Mouse (Mus musculus) kidney, embryonic 14.5 days (tissue): ENCODE results near the gene Bspry. TPM values are rescaled to one million over a fixed set of nuclear protein-coding genes. Genes with fewer than 3 reads are reported as not detected.
A peak's percentile ranks its signal among the peaks of the same experiment; 100 is the strongest.

Experiments
- ATAC-seq: fragments of 200-750 bp; cut with Nextera tagmentation; 2 replicates; pipeline ENCODE4 v1.8.0; 2017; ENCODE audit warnings: moderate number of reproducible peaks, mild to moderate bottlenecking, moderate TSS enrichment, moderate library complexity; ENCODE audit not compliant: low FRiP score, low TSS enrichment
- H3K27ac ChIP-seq: fragments of 300-500 bp; sonication (generic); 2 replicates; pipeline ENCODE4 v1.5.1; 2014; ENCODE audit warnings: low read depth, mild to moderate bottlenecking, low read length, moderate library complexity, mixed read lengths
- H3K27me3 ChIP-seq: fragments of 300-500 bp; sonication (generic); 2 replicates; pipeline ENCODE4 v1.6.1; 2014; ENCODE audit warnings: mild to moderate bottlenecking, low read length; ENCODE audit not compliant: control insufficient read depth, insufficient read depth
- H3K36me3 ChIP-seq: fragments of 300-500 bp; sonication (generic); 2 replicates; pipeline ENCODE4 v1.6.1; 2014; ENCODE audit warnings: low read length, mixed read lengths; ENCODE audit not compliant: control insufficient read depth, insufficient read depth
- H3K4me1 ChIP-seq: fragments of 300-500 bp; sonication (generic); 2 replicates; pipeline ENCODE4 v1.6.1; 2014; ENCODE audit warnings: low read length, mixed read lengths; ENCODE audit not compliant: control insufficient read depth, insufficient read depth
- H3K4me2 ChIP-seq: fragments of 300-500 bp; sonication (generic); replicated peaks from 2 replicates; pipeline ENCODE4 v1.6.1; 2014; ENCODE audit warnings: low read depth, mild to moderate bottlenecking, low read length
- H3K4me3 ChIP-seq: fragments of 300-500 bp; sonication (generic); 2 replicates; pipeline ENCODE4 v1.5.1; 2014; ENCODE audit warnings: mild to moderate bottlenecking, low read length
- H3K9ac ChIP-seq: fragments of 300-500 bp; sonication (generic); 2 replicates; pipeline ENCODE4 v1.6.1; 2014; ENCODE audit warnings: low read depth, mild to moderate bottlenecking, low read length, moderate library complexity
- H3K9me3 ChIP-seq: fragments of 300-500 bp; sonication (generic); 2 replicates; pipeline ENCODE4 v1.6.1; 2016; ENCODE audit warnings: low read length; ENCODE audit not compliant: control insufficient read depth
- WGBS: fragments of 180-500 bp; shearing (Covaris S2); extraction: QIAGEN DNeasy Blood & Tissue Kit; methylation state at CpG from one replicate; pipeline ENCODE4 v1.1.7; 2014; 5-methylcytosine and 5-hydroxymethylcytosine counted together
- polyA plus RNA-seq: library from polyadenylated mRNA; unstranded; fragments of >200 nt; fragmentation: Nextera tagmentation; extraction: Ambion mirVana; gene quantifications from 2 replicates; pipeline ENCODE4 v1.2.1, GENCODE M21; 2014

Bspry gene
- polyA plus RNA-seq, 1 experiment from 2014 or later = 25.8 TPM

DNA sequence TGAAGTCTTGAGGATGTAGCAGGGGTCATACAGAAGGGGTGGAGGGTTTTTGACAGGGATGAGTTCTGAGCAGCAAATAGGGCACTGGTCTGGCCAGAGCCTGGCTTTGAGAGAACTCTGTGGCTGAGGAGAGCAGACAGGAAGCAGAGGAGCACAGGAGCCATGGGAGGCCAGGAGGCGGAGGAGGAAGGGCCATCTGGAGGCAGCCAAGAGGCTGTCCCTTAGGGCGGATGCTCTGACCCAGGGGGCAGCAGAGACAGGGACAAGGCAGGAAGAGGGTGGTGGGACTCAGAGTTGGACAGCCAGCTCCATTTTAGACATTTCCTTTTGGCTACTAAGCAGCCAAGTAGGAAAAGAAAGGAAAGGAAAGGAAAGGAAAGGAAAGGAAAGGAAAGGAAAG is 36.2 kb downstream of the Bspry start:
- 33% methylated on average over 2 of the region's 2 CpGs for WGBS
- Histone ChIP-seq H3K4me3 (no peak overlapping the region), H3K27ac (peak overlapping the region; percentile 53; the same call in 1 of the 2 replicates), H3K36me3 (peaks cover 31% of the 10 kb centered on the region), H3K9ac (no peak overlapping the region), H3K9me3 (no peaks in the 10 kb centered on the region), H3K4me2 (no peak overlapping the region), H3K4me1 (peaks cover 38% of the 10 kb centered on the region), H3K27me3 (no peaks in the 10 kb centered on the region)
- ATAC-seq = no peak

DNA sequence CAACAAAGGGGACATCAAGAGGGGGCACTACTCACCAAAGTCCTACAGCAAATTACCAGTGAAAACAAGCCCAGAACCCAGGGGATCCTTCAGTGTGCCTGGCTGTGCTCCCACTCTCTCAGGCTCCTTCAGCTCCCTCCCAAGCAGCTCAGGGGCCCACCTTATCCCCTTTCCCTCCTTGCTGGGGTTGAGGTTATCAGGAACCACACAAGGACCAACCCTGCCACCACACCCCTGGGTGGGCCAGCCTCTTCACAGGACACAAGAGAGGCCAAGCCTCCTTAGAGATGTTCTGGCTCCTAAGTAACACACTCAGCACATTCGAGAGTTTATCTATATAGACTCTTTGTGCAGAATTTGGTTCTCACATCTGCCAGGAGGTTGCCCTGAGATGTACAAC is 36.7 kb downstream of the Bspry start:
- Histone ChIP-seq H3K4me3 (no peak overlapping the region), H3K36me3 (peaks cover 26% of the 10 kb centered on the region), H3K27me3 (no peaks in the 10 kb centered on the region), H3K4me1 (peaks cover 38% of the 10 kb centered on the region), H3K9ac (no peak overlapping the region), H3K27ac (peak overlapping the region; percentile 53), H3K9me3 (no peaks in the 10 kb centered on the region), H3K4me2 (no peak overlapping the region)
- WGBS = 73% methylated on average over 1 of the region's 1 CpGs
- no peak for ATAC-seq

GRCm38 (mm10) chr4:62517046-62517445 is 37.2 kb downstream of the Bspry start:
- no peak overlapping the region for H3K4me2 ChIP-seq
- H3K9ac ChIP-seq = 0 out of 2 replicates have a peak overlapping the region, but pooled peaks have one; percentile 12
- 91% methylated on average over 8 of the region's 8 CpGs for WGBS
- H3K27me3 ChIP-seq = no peaks in the 10 kb centered on the region
- H3K4me3 ChIP-seq = no peak overlapping the region
- H3K9me3 ChIP-seq = no peaks in the 10 kb centered on the region
- H3K27ac ChIP-seq = no peak overlapping the region; the same call in 1 of the 2 replicates
- no peak for ATAC-seq
- peaks cover 38% of the 10 kb centered on the region for H3K4me1 ChIP-seq
- H3K36me3 ChIP-seq = peaks cover 21% of the 10 kb centered on the region

DNA sequence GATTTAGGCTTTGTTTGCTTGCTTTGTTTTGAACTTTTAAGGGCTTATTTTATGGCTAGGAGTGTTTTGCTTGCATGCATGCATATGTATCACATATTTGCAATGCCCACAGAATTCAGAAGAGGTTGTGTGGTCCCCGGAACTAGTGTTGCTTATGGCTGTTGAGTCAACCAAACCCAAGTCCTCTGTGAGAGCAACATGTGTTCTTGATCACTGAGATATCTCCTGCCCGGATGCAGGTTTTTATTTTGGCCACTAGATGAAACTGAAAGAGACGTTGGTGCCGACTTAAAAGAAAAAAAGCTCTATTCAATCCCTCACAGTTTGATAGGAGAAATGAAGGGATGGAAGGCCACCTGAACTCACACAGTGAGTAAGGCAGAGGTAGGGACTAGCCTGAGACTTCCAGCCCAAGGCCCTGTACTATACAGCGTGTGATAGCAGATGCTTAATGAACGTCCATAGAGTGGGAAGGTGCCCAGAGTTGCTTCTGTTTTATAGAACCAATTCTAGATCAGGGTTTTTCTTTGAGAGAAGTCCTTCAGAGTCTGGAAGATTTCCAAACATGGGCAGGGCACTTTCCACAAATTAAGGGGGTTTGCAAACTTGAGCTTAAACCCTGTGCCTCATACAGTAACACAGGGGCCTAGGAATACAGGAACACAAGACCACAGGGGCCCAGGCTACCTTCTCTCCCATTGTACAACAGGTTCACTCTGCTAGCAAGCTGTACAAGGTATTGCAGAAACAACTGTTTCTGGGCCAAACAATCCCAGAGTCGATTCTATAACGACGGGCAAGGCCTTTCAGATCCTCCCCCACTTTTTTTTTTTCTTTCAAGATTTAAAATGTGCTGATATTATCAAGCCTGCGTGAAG is 37.9 kb downstream of the Bspry start:
- no peak for ATAC-seq
- Histone ChIP-seq H3K4me1 (peaks cover 38% of the 10 kb centered on the region), H3K4me2 (peak overlapping the region; percentile 58; the same call in 1 of the 2 replicates), H3K27ac (no peak overlapping the region; the same call in 1 of the 2 replicates), H3K4me3 (peak overlapping the region; percentile 80; the same call in 1 of the 2 replicates), H3K9me3 (no peaks in the 10 kb centered on the region), H3K36me3 (peaks cover 20% of the 10 kb centered on the region), H3K9ac (peak overlapping the region; percentile 83), H3K27me3 (no peaks in the 10 kb centered on the region)
- 63% methylated on average over 10 of the region's 10 CpGs for WGBS

DNA sequence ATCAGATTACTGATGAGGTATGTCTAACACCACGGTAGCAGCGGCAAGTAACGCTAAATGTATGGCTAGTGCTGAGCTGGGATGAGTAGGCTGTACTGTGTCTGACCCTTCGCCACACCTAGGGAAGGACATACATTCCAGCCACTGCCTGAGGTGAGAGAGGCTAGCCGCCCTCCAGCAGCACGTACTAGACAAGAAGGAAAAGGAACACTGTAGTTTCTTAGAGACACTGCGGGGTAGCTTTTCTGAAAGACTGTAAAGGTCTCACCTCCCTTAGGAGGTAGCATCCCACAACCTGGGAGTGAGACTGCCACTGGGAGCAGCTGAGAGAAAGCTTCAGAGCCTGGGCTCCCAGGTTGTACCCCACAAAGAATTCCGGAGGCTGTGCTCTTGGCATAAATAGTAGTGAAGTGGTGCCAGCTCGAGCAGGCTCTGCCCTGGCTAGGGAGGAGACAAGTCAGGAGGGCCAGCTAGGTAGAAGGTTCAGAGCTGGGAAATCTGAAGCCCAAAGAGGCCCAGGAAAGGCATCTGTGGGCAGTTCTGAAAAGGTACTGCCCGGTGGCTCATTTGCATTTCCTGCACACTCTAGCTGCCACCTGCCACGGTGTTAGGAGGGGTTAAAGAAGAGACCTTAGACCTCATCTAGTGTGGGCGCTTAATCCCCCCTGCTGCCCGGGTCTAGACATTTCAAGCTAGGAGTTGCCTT is 38.7 kb downstream of the Bspry start:
- H3K36me3 ChIP-seq = peaks cover 20% of the 10 kb centered on the region; the same call in 1 of the 2 replicates
- H3K9ac ChIP-seq = peak overlapping the region; percentile 83
- peaks cover 38% of the 10 kb centered on the region for H3K4me1 ChIP-seq
- no peaks in the 10 kb centered on the region for H3K27me3 ChIP-seq
- H3K4me3 ChIP-seq = peak overlapping the region; percentile 80
- H3K27ac ChIP-seq = peak overlapping the region; percentile 85
- WGBS = 34% methylated on average over 13 of the region's 13 CpGs
- peak overlapping the region; percentile 58 for H3K4me2 ChIP-seq
- ATAC-seq = 0 out of 2 replicates have a peak, but pooled peaks have one; percentile 7
- no peaks in the 10 kb centered on the region for H3K9me3 ChIP-seq

DNA sequence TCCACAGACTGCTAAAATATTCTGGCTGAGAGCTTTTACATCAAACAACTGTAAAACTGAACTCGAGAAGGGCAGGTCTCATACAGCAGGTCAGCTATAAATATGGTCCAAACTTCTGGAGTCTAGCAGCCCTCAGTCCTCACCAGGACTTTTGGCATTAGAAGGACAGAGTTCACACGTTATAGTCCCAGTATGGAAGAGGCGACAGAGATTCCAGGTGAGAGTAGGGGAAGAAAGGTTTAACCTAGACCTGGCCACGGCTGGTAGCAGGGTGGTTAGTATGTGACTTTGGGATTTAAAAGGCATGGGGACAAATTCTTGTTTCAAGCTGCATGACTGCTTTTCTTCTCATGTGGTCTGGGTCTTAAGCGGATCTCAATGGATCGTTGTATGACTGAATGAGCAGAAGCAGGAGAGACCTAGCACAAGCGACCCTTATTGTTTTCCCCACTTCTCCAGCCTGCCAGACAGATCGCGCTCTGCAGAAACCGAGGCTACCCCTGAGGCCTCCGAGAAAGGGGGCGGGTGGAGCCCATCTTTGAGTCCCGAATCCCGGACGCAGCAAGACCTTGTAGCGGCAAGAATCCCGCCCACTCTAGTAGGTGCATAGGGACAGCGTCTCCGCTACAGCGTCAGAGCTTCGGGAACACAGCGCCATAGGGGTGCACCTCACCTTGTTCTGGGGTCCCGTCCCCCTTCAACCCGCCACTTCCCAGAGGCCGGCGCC is 39.4 kb downstream of the Bspry start:
- ATAC-seq = peak; percentile 68
- H3K9me3 ChIP-seq = no peaks in the 10 kb centered on the region
- peaks cover 15% of the 10 kb centered on the region; the same call in 1 of the 2 replicates for H3K36me3 ChIP-seq
- peaks cover 35% of the 10 kb centered on the region for H3K4me1 ChIP-seq
- H3K27ac ChIP-seq = peak overlapping the region; percentile 85
- H3K4me3 ChIP-seq = peak overlapping the region; percentile 80
- H3K27me3 ChIP-seq = no peaks in the 10 kb centered on the region
- H3K9ac ChIP-seq = peak overlapping the region; percentile 83
- 2% methylated on average over 26 of the region's 26 CpGs for WGBS
- H3K4me2 ChIP-seq = peak overlapping the region; percentile 58

DNA sequence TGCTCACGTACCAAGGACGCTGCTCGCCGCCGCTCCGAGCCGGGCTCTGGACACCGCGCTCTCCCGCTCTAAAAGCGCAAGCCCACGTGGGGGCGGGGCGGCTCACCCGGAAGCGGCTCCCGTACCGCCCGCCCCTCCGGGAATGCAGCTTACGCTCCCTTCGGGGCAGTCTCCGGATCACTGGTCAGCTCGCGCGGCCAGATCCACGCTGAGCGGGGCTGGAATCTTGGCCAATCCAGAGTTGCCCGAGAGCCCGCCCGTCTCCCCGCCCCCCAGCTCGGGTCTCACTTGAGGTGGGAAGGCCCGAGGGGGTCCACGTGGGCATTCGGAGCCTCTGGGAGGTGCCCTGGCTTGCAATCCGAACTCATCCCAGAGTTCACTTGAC is 40.0 kb downstream of the Bspry start, which contains the start of gene Alad:
TSS of gene Alad (minus strand) at position 70 of the 385 bp plus-strand sequence.
- under 1% methylated on average over 37 of the region's 37 CpGs for WGBS
- ATAC-seq = peak; percentile 92
- Histone ChIP-seq H3K9ac (peak within 1 kb of the TSS; percentile 83), H3K4me1 (peaks cover 35% of the 10 kb centered on the region), H3K4me3 (peak within 1 kb of the TSS; percentile 80), H3K4me2 (peak within 1 kb of the TSS; percentile 58), H3K27ac (peak within 1 kb of the TSS; percentile 85), H3K9me3 (no peaks in the 10 kb centered on the region), H3K27me3 (no peaks in the 10 kb centered on the region), H3K36me3 (peaks cover 15% of the 10 kb centered on the region; the same call in 1 of the 2 replicates)

DNA sequence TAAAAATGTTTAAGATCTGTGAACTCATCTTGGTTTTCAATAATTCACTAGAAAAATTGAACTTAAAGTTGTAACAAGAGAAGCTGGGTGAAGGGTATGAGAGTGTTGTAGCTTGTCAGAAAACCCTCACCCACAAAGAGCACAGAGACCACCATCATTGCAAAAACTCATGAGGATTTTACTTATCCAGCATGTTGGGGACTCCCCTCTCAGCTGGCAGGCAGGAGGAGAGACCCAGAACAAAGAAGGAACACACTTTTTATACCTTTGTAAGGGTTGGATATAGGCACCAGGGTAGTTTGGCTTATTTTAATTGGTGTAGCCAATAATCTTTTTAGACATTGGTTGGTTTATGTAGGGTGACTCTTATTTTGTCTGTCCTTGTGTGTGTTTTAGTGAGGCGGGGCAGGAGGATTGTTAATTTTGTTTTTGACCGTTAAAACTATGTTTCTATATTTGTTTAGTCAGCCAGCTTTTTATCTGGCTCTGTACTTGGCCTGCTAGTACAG is 41.1 kb downstream of the Bspry start:
- no peak overlapping the region for H3K4me3 ChIP-seq
- peaks cover 31% of the 10 kb centered on the region for H3K4me1 ChIP-seq
- no peaks in the 10 kb centered on the region for H3K9me3 ChIP-seq
- H3K9ac ChIP-seq = no peak overlapping the region
- ATAC-seq = no peak
- H3K36me3 ChIP-seq = peaks cover 15% of the 10 kb centered on the region; the same call in 1 of the 2 replicates
- WGBS = 85% methylated on average over 2 of the region's 2 CpGs
- H3K27ac ChIP-seq = no peak overlapping the region
- no peaks in the 10 kb centered on the region for H3K27me3 ChIP-seq
- no peak overlapping the region for H3K4me2 ChIP-seq
